Mouse (Mus musculus): ENCODE measurements at regions not wholly inside any gene's neighbourhood (a gene's known extent, or its start where the extent isn't known, plus 50 kb on each side); places are given as distances from the start of the nearest gene placed in this dataset.

- TF ChIP-seq GATA1 (IDR thresholded peaks at IDR 0.05; ENCODE audit: borderline replicate concordance, low read length) = no peak
- TF ChIP-seq FLI1 (IDR thresholded peaks at IDR 0.05; ENCODE audit: low read length) = no peak
Observed at GRCm38 (mm10) chr10:9011906-9012305, 126.0 kb upstream of the Sash1 start.

All from megakaryocyte, embryonic 14.5 days (primary cell).